Mouse (Mus musculus) forebrain, embryonic 12.5 days (tissue): ENCODE measurements at regions not wholly inside any gene's neighbourhood (a gene's known extent, or its start where the extent isn't known, plus 50 kb on each side); places are given as distances from the start of the nearest gene placed in this dataset.
A peak's percentile ranks its signal among the peaks of the same experiment; 100 is the strongest.

Experiments
- ATAC-seq: fragments of 200-750 bp; cut with Nextera tagmentation; 2 replicates; pipeline ENCODE4 v1.8.0; 2017; ENCODE audit warnings: moderate TSS enrichment; ENCODE audit not compliant: low FRiP score
- H3K27ac ChIP-seq: fragments of 300-500 bp; sonication (generic); 2 replicates; pipeline ENCODE4 v1.5.1; 2016; ENCODE audit warnings: mild to moderate bottlenecking
- H3K27me3 ChIP-seq: fragments of 300-500 bp; sonication (generic); 2 replicates; pipeline ENCODE4 v1.6.1; 2016; ENCODE audit warnings: mild to moderate bottlenecking
- H3K36me3 ChIP-seq: fragments of 300-500 bp; sonication (generic); replicated peaks from 2 replicates; pipeline ENCODE4 v1.6.1; 2016; ENCODE audit warnings: mild to moderate bottlenecking
- H3K4me1 ChIP-seq: fragments of 300-500 bp; sonication (generic); 2 replicates; pipeline ENCODE4 v1.6.1; 2016
- H3K4me2 ChIP-seq: fragments of 300-500 bp; sonication (generic); 2 replicates; pipeline ENCODE4 v1.6.1; 2016; ENCODE audit warnings: mild to moderate bottlenecking, moderate library complexity
- H3K4me3 ChIP-seq: fragments of 300-500 bp; sonication (generic); replicated peaks from 2 replicates; pipeline ENCODE4 v1.5.1; 2016; ENCODE audit warnings: mild to moderate bottlenecking
- H3K9ac ChIP-seq: fragments of 300-500 bp; sonication (generic); 2 replicates; pipeline ENCODE4 v1.6.1; 2016; ENCODE audit warnings: mild to moderate bottlenecking
- H3K9me3 ChIP-seq: fragments of 300-500 bp; sonication (generic); 2 replicates; pipeline ENCODE4 v1.6.1; 2016
- WGBS: fragments of 180-500 bp; shearing (Covaris S2); methylation state at CpG from one replicate; pipeline ENCODE4 v1.1.7; 2016; 5-methylcytosine and 5-hydroxymethylcytosine counted together

- no peaks in the 10 kb centered on the region for H3K27me3 ChIP-seq
Observed at GRCm38 (mm10) chr2:133614672-133615071, 62.7 kb downstream of the Bmp2 start.

GRCm38 (mm10) chr2:133615299-133615698 lies 63.3 kb downstream of the Bmp2 start:
- 80% methylated on average over 3 of the region's 3 CpGs for WGBS
- Histone ChIP-seq H3K27me3 (no peaks in the 10 kb centered on the region), H3K4me1 (no peaks in the 10 kb centered on the region), H3K4me3 (no peak overlapping the region), H3K9me3 (no peaks in the 10 kb centered on the region), H3K9ac (no peak overlapping the region), H3K27ac (no peak overlapping the region), H3K36me3 (no peaks in the 10 kb centered on the region), H3K4me2 (no peak overlapping the region)
- ATAC-seq, result no peak

More at GRCm38 (mm10) chr2:133614672-133615071, 62.7 kb downstream of the Bmp2 start:
- ATAC-seq, result peak; percentile 83; the same call in 1 of the 2 replicates
- Histone ChIP-seq H3K4me3 (no peak overlapping the region), H3K9ac (no peak overlapping the region), H3K9me3 (no peaks in the 10 kb centered on the region), H3K36me3 (no peaks in the 10 kb centered on the region), H3K27ac (no peak overlapping the region), H3K4me1 (no peaks in the 10 kb centered on the region), H3K4me2 (no peak overlapping the region)
- 21% methylated on average over 4 of the region's 4 CpGs for WGBS

GRCm38 (mm10) chr2:133617317-133617835 lies 65.4 kb downstream of the Bmp2 start:
- Histone ChIP-seq H3K36me3 (no peaks in the 10 kb centered on the region), H3K4me2 (no peak overlapping the region), H3K4me3 (no peak overlapping the region), H3K9me3 (no peaks in the 10 kb centered on the region), H3K9ac (no peak overlapping the region), H3K4me1 (no peaks in the 10 kb centered on the region), H3K27me3 (no peaks in the 10 kb centered on the region), H3K27ac (no peak overlapping the region)
- no peak for ATAC-seq
- WGBS, result 83% methylated on average over 3 of the region's 3 CpGs

GRCm38 (mm10) chr2:133622523-133622922 lies 70.6 kb downstream of the Bmp2 start:
- Histone ChIP-seq H3K4me3 (no peak overlapping the region), H3K9me3 (no peaks in the 10 kb centered on the region), H3K36me3 (no peaks in the 10 kb centered on the region), H3K4me2 (no peak overlapping the region), H3K27ac (no peak overlapping the region), H3K4me1 (0 out of 2 replicates have a peak, but pooled peaks cover 4% of the 10 kb centered on the region), H3K9ac (no peak overlapping the region), H3K27me3 (no peaks in the 10 kb centered on the region)
- no peak for ATAC-seq
- WGBS, result 26% methylated on average over 2 of the region's 2 CpGs

GRCm38 (mm10) chr2:133625542-133625941 lies 73.6 kb downstream of the Bmp2 start:
- Histone ChIP-seq H3K9ac (no peak overlapping the region), H3K9me3 (no peaks in the 10 kb centered on the region), H3K36me3 (no peaks in the 10 kb centered on the region), H3K27ac (no peak overlapping the region), H3K4me3 (no peak overlapping the region), H3K27me3 (no peaks in the 10 kb centered on the region), H3K4me1 (0 out of 2 replicates have a peak, but pooled peaks cover 4% of the 10 kb centered on the region), H3K4me2 (no peak overlapping the region)
- no peak for ATAC-seq
- whole genome bisulfite sequencing, result 77% methylated on average over 2 of the region's 2 CpGs

- no peak for ATAC-seq
- H3K27ac ChIP-seq, result no peak overlapping the region
- no peaks in the 10 kb centered on the region for H3K4me1 ChIP-seq
- WGBS, result 69% methylated on average over 6 of the region's 6 CpGs
- H3K9ac ChIP-seq, result no peak overlapping the region
- H3K9me3 ChIP-seq, result no peaks in the 10 kb centered on the region
- no peaks in the 10 kb centered on the region for H3K27me3 ChIP-seq
- no peaks in the 10 kb centered on the region for H3K36me3 ChIP-seq
- H3K4me3 ChIP-seq, result no peak overlapping the region
- H3K4me2 ChIP-seq, result no peak overlapping the region
Observed at GRCm38 (mm10) chr2:133628874-133629273, 76.9 kb downstream of the Bmp2 start.

- no peak overlapping the region for H3K27ac ChIP-seq
- H3K4me3 ChIP-seq, result no peak overlapping the region
- no peak overlapping the region for H3K9ac ChIP-seq
- H3K27me3 ChIP-seq, result no peaks in the 10 kb centered on the region
- no peak overlapping the region for H3K4me2 ChIP-seq
- no peaks in the 10 kb centered on the region for H3K36me3 ChIP-seq
- no peaks in the 10 kb centered on the region for H3K9me3 ChIP-seq
- WGBS, result 15% methylated on average over 1 of the region's 1 CpGs
- ATAC-seq, result no peak
- no peaks in the 10 kb centered on the region for H3K4me1 ChIP-seq
Observed at GRCm38 (mm10) chr2:133635434-133635833, 83.5 kb downstream of the Bmp2 start.

GRCm38 (mm10) chr2:133649874-133650481 lies 98.0 kb downstream of the Bmp2 start:
- no peaks in the 10 kb centered on the region for H3K4me1 ChIP-seq
- WGBS, result 91% methylated on average over 6 of the region's 6 CpGs
- no peaks in the 10 kb centered on the region for H3K9me3 ChIP-seq

GRCm38 (mm10) chr2:133666331-133667054 lies 114.5 kb downstream of the Bmp2 start:
- H3K27ac ChIP-seq, result no peak overlapping the region
- no peak overlapping the region for H3K4me2 ChIP-seq
- 77% methylated on average over 9 of the region's 9 CpGs for WGBS
- H3K9me3 ChIP-seq, result no peaks in the 10 kb centered on the region
- H3K36me3 ChIP-seq, result no peaks in the 10 kb centered on the region
- H3K4me1 ChIP-seq, result no peaks in the 10 kb centered on the region
- no peaks in the 10 kb centered on the region for H3K27me3 ChIP-seq
- no peak for ATAC-seq
- H3K4me3 ChIP-seq, result no peak overlapping the region
- H3K9ac ChIP-seq, result no peak overlapping the region

More at GRCm38 (mm10) chr2:133649874-133650481, 98.0 kb downstream of the Bmp2 start:
- Histone ChIP-seq H3K9ac (no peak overlapping the region), H3K4me2 (no peak overlapping the region), H3K27ac (no peak overlapping the region), H3K27me3 (no peaks in the 10 kb centered on the region), H3K36me3 (no peaks in the 10 kb centered on the region), H3K4me3 (no peak overlapping the region)
- ATAC-seq, result no peak

- H3K9me3 ChIP-seq, result no peaks in the 10 kb centered on the region
- ATAC-seq, result no peak
- H3K27ac ChIP-seq, result no peak overlapping the region
- H3K4me2 ChIP-seq, result no peak overlapping the region
- H3K4me1 ChIP-seq, result no peaks in the 10 kb centered on the region
- H3K36me3 ChIP-seq, result no peaks in the 10 kb centered on the region
- WGBS, result 84% methylated on average over 3 of the region's 3 CpGs
- no peak overlapping the region for H3K4me3 ChIP-seq
- no peak overlapping the region for H3K9ac ChIP-seq
- H3K27me3 ChIP-seq, result no peaks in the 10 kb centered on the region
Observed at GRCm38 (mm10) chr2:133667055-133667395, 115.1 kb downstream of the Bmp2 start.

GRCm38 (mm10) chr2:133669821-133670220 lies 117.9 kb downstream of the Bmp2 start:
- Histone ChIP-seq H3K4me2 (no peak overlapping the region), H3K9me3 (no peaks in the 10 kb centered on the region), H3K4me3 (no peak overlapping the region), H3K36me3 (no peaks in the 10 kb centered on the region), H3K9ac (no peak overlapping the region), H3K27me3 (no peaks in the 10 kb centered on the region), H3K27ac (no peak overlapping the region), H3K4me1 (no peaks in the 10 kb centered on the region)
- 60% methylated on average over 2 of the region's 2 CpGs for WGBS
- ATAC-seq, result no peak

- no peaks in the 10 kb centered on the region for H3K4me1 ChIP-seq
- H3K27ac ChIP-seq, result no peak overlapping the region
- no peak overlapping the region for H3K9ac ChIP-seq
- H3K27me3 ChIP-seq, result no peaks in the 10 kb centered on the region
- no peak for ATAC-seq
- H3K9me3 ChIP-seq, result no peaks in the 10 kb centered on the region
- WGBS, result 76% methylated on average over 4 of the region's 4 CpGs
- H3K36me3 ChIP-seq, result no peaks in the 10 kb centered on the region
- no peak overlapping the region for H3K4me3 ChIP-seq
- H3K4me2 ChIP-seq, result no peak overlapping the region
Observed at GRCm38 (mm10) chr2:133671528-133671927, 119.6 kb downstream of the Bmp2 start.

- no peak overlapping the region for H3K4me3 ChIP-seq
- H3K9ac ChIP-seq, result no peak overlapping the region
- no peak overlapping the region for H3K4me2 ChIP-seq
- H3K27ac ChIP-seq, result no peak overlapping the region
- H3K36me3 ChIP-seq, result no peaks in the 10 kb centered on the region
- no peaks in the 10 kb centered on the region for H3K4me1 ChIP-seq
- no peak for ATAC-seq
- H3K9me3 ChIP-seq, result no peaks in the 10 kb centered on the region
- H3K27me3 ChIP-seq, result no peaks in the 10 kb centered on the region
Observed at GRCm38 (mm10) chr2:133684367-133684766, 132.4 kb downstream of the Bmp2 start.
